Mouse (Mus musculus): Measurements from ENCODE around the gene Cep112. TPM values are rescaled to one million over a fixed set of nuclear protein-coding genes. Genes with fewer than 3 reads are reported as not detected.

The Cep112 gene
- polyA plus RNA-seq, 1 experiment from 2014 or later, result 14.6 TPM

GRCm38 (mm10) chr11:108552997-108553622 is 128.1 kb downstream of the Cep112 start:
- no peak overlapping the region for H3K9ac ChIP-seq (ENCODE audit: low read length)
- DNase-seq (ENCODE audit: low spot score) (no peak), ATAC-seq (no peak)
- no peaks in the 10 kb centered on the region for H3K27me3 ChIP-seq (replicated peaks; ENCODE audit: control insufficient read depth, insufficient read depth, low read length)
- no peak overlapping the region for H3K27ac ChIP-seq (ENCODE audit: low read depth, low read length)
- H3K4me1 ChIP-seq (ENCODE audit: control insufficient read depth, insufficient read depth, low read length), result no peaks in the 10 kb centered on the region
- no peak overlapping the region for H3K4me3 ChIP-seq (ENCODE audit: low read depth, low read length)
- H3K4me2 ChIP-seq (ENCODE audit: low read length), result no peak overlapping the region
- H3K36me3 ChIP-seq (ENCODE audit: control insufficient read depth, insufficient read depth, low read length), result no peaks in the 10 kb centered on the region
- WGBS, result 8% methylated on average over 4 of the region's 4 CpGs
- H3K9me3 ChIP-seq (replicated peaks; ENCODE audit: control insufficient read depth, low read length), result no peaks in the 10 kb centered on the region

- Histone ChIP-seq H3K27me3 (replicated peaks; ENCODE audit: control insufficient read depth, insufficient read depth, low read length) (no peaks in the 10 kb centered on the region), H3K36me3 (ENCODE audit: control insufficient read depth, insufficient read depth, low read length) (no peaks in the 10 kb centered on the region), H3K9me3 (replicated peaks; ENCODE audit: control insufficient read depth, low read length) (no peaks in the 10 kb centered on the region), H3K4me1 (ENCODE audit: control insufficient read depth, insufficient read depth, low read length) (no peaks in the 10 kb centered on the region), H3K9ac (ENCODE audit: low read length) (no peak overlapping the region), H3K4me2 (ENCODE audit: low read length) (no peak overlapping the region), H3K4me3 (ENCODE audit: low read depth, low read length) (no peak overlapping the region), H3K27ac (ENCODE audit: low read depth, low read length) (no peak overlapping the region)
- ATAC-seq (no peak), DNase-seq (ENCODE audit: low spot score) (no peak)
- WGBS, result 89% methylated on average over 1 of the region's 1 CpGs
Measured at GRCm38 (mm10) chr11:108553881-108554280, 128.9 kb downstream of the Cep112 start.

- Histone ChIP-seq H3K27ac (ENCODE audit: low read depth, low read length) (no peak overlapping the region), H3K9ac (ENCODE audit: low read length) (no peak overlapping the region), H3K4me3 (ENCODE audit: low read depth, low read length) (no peak overlapping the region), H3K27me3 (replicated peaks; ENCODE audit: control insufficient read depth, insufficient read depth, low read length) (no peaks in the 10 kb centered on the region), H3K9me3 (replicated peaks; ENCODE audit: control insufficient read depth, low read length) (no peaks in the 10 kb centered on the region), H3K4me2 (ENCODE audit: low read length) (no peak overlapping the region), H3K36me3 (ENCODE audit: control insufficient read depth, insufficient read depth, low read length) (no peaks in the 10 kb centered on the region), H3K4me1 (ENCODE audit: control insufficient read depth, insufficient read depth, low read length) (peaks cover 10% of the 10 kb centered on the region; the same call in 1 of the 2 replicates)
- DNase-seq (ENCODE audit: low spot score) (peak; percentile 51), ATAC-seq (peak; percentile 55; the same call in 1 of the 2 replicates)
- 63% methylated on average over 4 of the region's 4 CpGs for WGBS
Measured at GRCm38 (mm10) chr11:108558544-108558943, 133.6 kb downstream of the Cep112 start.

- ATAC-seq (no peak), DNase-seq (ENCODE audit: low spot score) (peak; percentile 46)
- no peak overlapping the region for H3K4me2 ChIP-seq (ENCODE audit: low read length)
- H3K27ac ChIP-seq (ENCODE audit: low read depth, low read length), result no peak overlapping the region
- no peak overlapping the region for H3K4me3 ChIP-seq (ENCODE audit: low read depth, low read length)
- H3K9ac ChIP-seq (ENCODE audit: low read length), result no peak overlapping the region
- H3K36me3 ChIP-seq (ENCODE audit: control insufficient read depth, insufficient read depth, low read length), result no peaks in the 10 kb centered on the region
- H3K4me1 ChIP-seq (ENCODE audit: control insufficient read depth, insufficient read depth, low read length), result peaks cover 10% of the 10 kb centered on the region; the same call in 1 of the 2 replicates
- no peaks in the 10 kb centered on the region for H3K27me3 ChIP-seq (replicated peaks; ENCODE audit: control insufficient read depth, insufficient read depth, low read length)
- no peaks in the 10 kb centered on the region for H3K9me3 ChIP-seq (replicated peaks; ENCODE audit: control insufficient read depth, low read length)
Measured at GRCm38 (mm10) chr11:108559506-108559905, 134.5 kb downstream of the Cep112 start.

GRCm38 (mm10) chr11:108562076-108562475 is 137.1 kb downstream of the Cep112 start:
- Histone ChIP-seq H3K9me3 (replicated peaks; ENCODE audit: control insufficient read depth, low read length) (no peaks in the 10 kb centered on the region), H3K4me3 (ENCODE audit: low read depth, low read length) (no peak overlapping the region), H3K27ac (ENCODE audit: low read depth, low read length) (no peak overlapping the region), H3K4me1 (ENCODE audit: control insufficient read depth, insufficient read depth, low read length) (peaks cover 10% of the 10 kb centered on the region; the same call in 1 of the 2 replicates), H3K4me2 (ENCODE audit: low read length) (no peak overlapping the region), H3K27me3 (replicated peaks; ENCODE audit: control insufficient read depth, insufficient read depth, low read length) (no peaks in the 10 kb centered on the region), H3K9ac (ENCODE audit: low read length) (no peak overlapping the region), H3K36me3 (ENCODE audit: control insufficient read depth, insufficient read depth, low read length) (no peaks in the 10 kb centered on the region)
- ATAC-seq (peak; percentile 54; the same call in 1 of the 2 replicates), DNase-seq (ENCODE audit: low spot score) (peak; percentile 81)
- 30% methylated on average over 5 of the region's 5 CpGs for WGBS

GRCm38 (mm10) chr11:108586551-108587184 is 161.7 kb downstream of the Cep112 start:
- H3K9ac ChIP-seq (ENCODE audit: low read length), result no peak overlapping the region
- H3K4me2 ChIP-seq (ENCODE audit: low read length), result no peak overlapping the region
- H3K36me3 ChIP-seq (ENCODE audit: control insufficient read depth, insufficient read depth, low read length), result no peaks in the 10 kb centered on the region
- no peak overlapping the region for H3K4me3 ChIP-seq (ENCODE audit: low read depth, low read length)
- WGBS, result 70% methylated on average over 7 of the region's 7 CpGs
- H3K4me1 ChIP-seq (ENCODE audit: control insufficient read depth, insufficient read depth, low read length), result no peaks in the 10 kb centered on the region
- no peak for ATAC-seq
- no peak for DNase-seq (ENCODE audit: low spot score)
- no peaks in the 10 kb centered on the region for H3K9me3 ChIP-seq (replicated peaks; ENCODE audit: control insufficient read depth, low read length)
- H3K27me3 ChIP-seq (replicated peaks; ENCODE audit: control insufficient read depth, insufficient read depth, low read length), result no peaks in the 10 kb centered on the region
- H3K27ac ChIP-seq (ENCODE audit: low read depth, low read length), result no peak overlapping the region

- 77% methylated on average over 5 of the region's 5 CpGs for WGBS
- no peak overlapping the region for H3K9ac ChIP-seq (ENCODE audit: low read length)
- no peak for DNase-seq (ENCODE audit: low spot score)
- no peaks in the 10 kb centered on the region for H3K9me3 ChIP-seq (replicated peaks; ENCODE audit: control insufficient read depth, low read length)
- no peaks in the 10 kb centered on the region for H3K4me1 ChIP-seq (ENCODE audit: control insufficient read depth, insufficient read depth, low read length)
- H3K4me2 ChIP-seq (ENCODE audit: low read length), result no peak overlapping the region
- no peak for ATAC-seq
- H3K27ac ChIP-seq (ENCODE audit: low read depth, low read length), result no peak overlapping the region
- H3K36me3 ChIP-seq (ENCODE audit: control insufficient read depth, insufficient read depth, low read length), result no peaks in the 10 kb centered on the region
- no peak overlapping the region for H3K4me3 ChIP-seq (ENCODE audit: low read depth, low read length)
- H3K27me3 ChIP-seq (replicated peaks; ENCODE audit: control insufficient read depth, insufficient read depth, low read length), result no peaks in the 10 kb centered on the region
Measured at GRCm38 (mm10) chr11:108593207-108593958, 168.4 kb downstream of the Cep112 start.

- no peaks in the 10 kb centered on the region for H3K27me3 ChIP-seq (replicated peaks; ENCODE audit: control insufficient read depth, insufficient read depth, low read length)
- H3K9me3 ChIP-seq (replicated peaks; ENCODE audit: control insufficient read depth, low read length), result no peaks in the 10 kb centered on the region
- no peak for ATAC-seq
- no peak overlapping the region for H3K9ac ChIP-seq (ENCODE audit: low read length)
- WGBS, result 71% methylated on average over 2 of the region's 2 CpGs
- no peak for DNase-seq (ENCODE audit: low spot score)
- H3K27ac ChIP-seq (ENCODE audit: low read depth, low read length), result no peak overlapping the region
- no peak overlapping the region for H3K4me3 ChIP-seq (ENCODE audit: low read depth, low read length)
- no peaks in the 10 kb centered on the region for H3K4me1 ChIP-seq (ENCODE audit: control insufficient read depth, insufficient read depth, low read length)
- no peaks in the 10 kb centered on the region for H3K36me3 ChIP-seq (ENCODE audit: control insufficient read depth, insufficient read depth, low read length)
- H3K4me2 ChIP-seq (ENCODE audit: low read length), result no peak overlapping the region
Measured at GRCm38 (mm10) chr11:108593959-108594579, 169.1 kb downstream of the Cep112 start.

Data from forebrain, embryonic 14.5 days (tissue).